ENCODE assay signal across 9 mouse cellular contexts in genomic region chrX:134296301-134296700, GRCm38 (mm10). TPM values are rescaled to one million over a fixed set of nuclear protein-coding genes. Genes with fewer than 3 reads are reported as not detected.
DNase-seq lines count a peak whose midpoint lies in the region; ATAC-seq and TF ChIP-seq lines count a peak whose summit lies in the region.
"Had no signal": no experiment of that assay in that cellular context is flagged by ENCODE, and none has a peak within 500 bp of the region (broad histone marks: within the 10 kb centered on the region; RNA-seq: fewer than 3 reads in every experiment).

No protein-coding gene starts in this region.

- WGBS in forebrain, embryonic 14.5 days, result 47% methylated on average over 9 of the region's 9 CpGs
- 40% methylated on average over 9 of the region's 9 CpGs for WGBS in intestine, postnatal 0 days
- WGBS in liver, embryonic 15.5 days (ENCODE audit: insufficient replicate concordance), result 23% methylated on average over 9 of the region's 9 CpGs

- no peaks in the 10 kb centered on the region for H3K9me3 ChIP-seq in forebrain, embryonic 14.5 days (replicated peaks; ENCODE audit: control insufficient read depth, low read length)
- no peaks in the 10 kb centered on the region for H3K9me3 ChIP-seq in intestine, postnatal 0 days (ENCODE audit: control insufficient read depth)
- no peaks in the 10 kb centered on the region for H3K9me3 ChIP-seq in liver, embryonic 15.5 days (replicated peaks)
- H3K9me3 ChIP-seq: G1E had no signal

- peak overlapping the region; percentile 48 for H3K4me3 ChIP-seq in forebrain, embryonic 14.5 days (ENCODE audit: low read depth, low read length)
- H3K4me3 ChIP-seq in intestine, postnatal 0 days (ENCODE audit: low read depth, low read length), result peak overlapping the region; percentile 9; the same call in 1 of the 2 replicates
- H3K4me3 ChIP-seq in liver, embryonic 15.5 days (replicated peaks), result 0 out of 2 replicates have a peak overlapping the region, but pooled peaks have one; percentile 20

- peak; percentile 72 for ATAC-seq in cerebellum, adult (ENCODE audit: insufficient number of reproducible peaks, low FRiP score, low TSS enrichment)
- ATAC-seq in forebrain, embryonic 14.5 days, result peak; percentile 16; the same call in 1 of the 2 replicates
- ATAC-seq in intestine, postnatal 0 days, result no peak
- no peak for ATAC-seq in liver, embryonic 15.5 days (ENCODE audit: insufficient read depth)

- H3K27me3 ChIP-seq in forebrain, embryonic 14.5 days (replicated peaks; ENCODE audit: control insufficient read depth, insufficient read depth, low read length), result no peaks in the 10 kb centered on the region
- H3K27me3 ChIP-seq in intestine, postnatal 0 days (replicated peaks; ENCODE audit: control insufficient read depth, insufficient read depth, low read length), result no peaks in the 10 kb centered on the region
- peaks cover 58% of the 10 kb centered on the region for H3K27me3 ChIP-seq in liver, embryonic 15.5 days

- peak overlapping the region; percentile 74 for H3K9ac ChIP-seq in forebrain, embryonic 14.5 days (ENCODE audit: low read length)
- no peak overlapping the region for H3K9ac ChIP-seq in intestine, postnatal 0 days (ENCODE audit: low read depth, low read length)
- H3K9ac ChIP-seq in liver, embryonic 15.5 days, result no peak overlapping the region

- no peaks in the 10 kb centered on the region for H3K36me3 ChIP-seq in forebrain, embryonic 14.5 days (ENCODE audit: control insufficient read depth, insufficient read depth, low read length)
- H3K36me3 ChIP-seq in intestine, postnatal 0 days (ENCODE audit: control insufficient read depth, insufficient read depth), result no peaks in the 10 kb centered on the region
- H3K36me3 ChIP-seq in liver, embryonic 15.5 days (replicated peaks), result no peaks in the 10 kb centered on the region
- H3K36me3 ChIP-seq: G1E had no signal

- 0 out of 2 replicates have a peak, but pooled peaks cover 3% of the 10 kb centered on the region for H3K4me1 ChIP-seq in forebrain, embryonic 14.5 days (ENCODE audit: control insufficient read depth, insufficient read depth, low read length)
- H3K4me1 ChIP-seq in intestine, postnatal 0 days (replicated peaks; ENCODE audit: control insufficient read depth, insufficient read depth, low read length), result no peaks in the 10 kb centered on the region
- 0 out of 2 replicates have a peak, but pooled peaks cover 2% of the 10 kb centered on the region for H3K4me1 ChIP-seq in liver, embryonic 15.5 days (replicated peaks)

- TF ChIP-seq CTCF in intestine, postnatal 0 days (IDR thresholded peaks at IDR 0.05; ENCODE audit: low read depth), result no peak

- peak overlapping the region; percentile 52 for H3K4me2 ChIP-seq in forebrain, embryonic 14.5 days (ENCODE audit: low read length)
- H3K4me2 ChIP-seq in intestine, postnatal 0 days (replicated peaks; ENCODE audit: low read depth), result peak overlapping the region; percentile 57
- peak overlapping the region; percentile 10; the same call in 1 of the 2 replicates for H3K4me2 ChIP-seq in liver, embryonic 15.5 days

- peak; percentile 9 for DNase-seq in layer of hippocampus, adult 11-12 months (ENCODE audit: low spot score)
- no peak for DNase-seq in layer of hippocampus, adult 9-11 months
- peak; percentile 36 for DNase-seq in forebrain, embryonic 14.5 days (ENCODE audit: low spot score)
- peak; percentile 28 for DNase-seq in retina, postnatal 1 day
- no peak for DNase-seq in yolk sac, embryonic 10.5 days (ENCODE audit: low spot score)

- H3K27ac ChIP-seq in forebrain, embryonic 14.5 days (ENCODE audit: low read depth, low read length), result peak overlapping the region; percentile 66
- H3K27ac ChIP-seq in intestine, postnatal 0 days (ENCODE audit: low read depth, low read length), result no peak overlapping the region
- no peak overlapping the region for H3K27ac ChIP-seq in liver, embryonic 15.5 days (replicated peaks)

RNA-seq across cellular contexts. Expression of gene Tmem35a, which starts 1.3 kb away (rescaled TPM):
- 78.0 and 95.9 TPM in 2 replicates for polyA plus RNA-seq in forebrain, embryonic 14.5 days (2014; fragmentation: Nextera tagmentation; extraction: Ambion mirVana)
- polyA plus RNA-seq in intestine, postnatal 0 days (2015; fragmentation: Nextera tagmentation; extraction: Ambion mirVana), result 1.9 TPM in 2 replicates
- polyA plus RNA-seq in liver, embryonic 15.5 days (2015; fragmentation: Nextera tagmentation; extraction: Ambion mirVana), result 0.62 and 0.85 TPM in 2 replicates
- polyA plus RNA-seq: G1E had no signal

RNA-seq across cellular contexts. Expression of gene Cenpi, which starts 11.6 kb away (rescaled TPM):
- polyA plus RNA-seq in forebrain, embryonic 14.5 days (2014; fragmentation: Nextera tagmentation; extraction: Ambion mirVana), result 17.4 and 18.9 TPM in 2 replicates
- 5.7 and 7.2 TPM in 2 replicates for polyA plus RNA-seq in intestine, postnatal 0 days (2015; fragmentation: Nextera tagmentation; extraction: Ambion mirVana)
- polyA plus RNA-seq in liver, embryonic 15.5 days (2015; fragmentation: Nextera tagmentation; extraction: Ambion mirVana), result 17.9 and 23.8 TPM in 2 replicates

RNA-seq across cellular contexts. Expression of gene Trmt2b, which starts 19.5 kb away (rescaled TPM):
- 8.7 and 9.3 TPM in 2 replicates for polyA plus RNA-seq in forebrain, embryonic 14.5 days (2014; fragmentation: Nextera tagmentation; extraction: Ambion mirVana)
- 13.0 and 14.2 TPM in 2 replicates for polyA plus RNA-seq in intestine, postnatal 0 days (2015; fragmentation: Nextera tagmentation; extraction: Ambion mirVana)
- polyA plus RNA-seq in liver, embryonic 15.5 days (2015; fragmentation: Nextera tagmentation; extraction: Ambion mirVana), result 8.2 and 8.9 TPM in 2 replicates

Comparison
In these comparisons a context has a peak if more than half of its experiments do, and no peak if none do; other contexts are left out.
1. DNase-seq: peak in layer of hippocampus, adult 11-12 months (single experiment), forebrain, embryonic 14.5 days (single experiment) and retina, postnatal 1 day (single experiment); none in layer of hippocampus, adult 9-11 months (single experiment) and yolk sac, embryonic 10.5 days (single experiment).
2. ATAC-seq: peak in cerebellum, adult (single experiment) and forebrain, embryonic 14.5 days (single experiment); none in intestine, postnatal 0 days (single experiment) and liver, embryonic 15.5 days (single experiment).
3. RNA of gene Tmem35a, which starts 1.3 kb away (polyA plus RNA-seq): 78.0 to 95.9 TPM in forebrain, embryonic 14.5 days; 1.9 TPM in intestine, postnatal 0 days and 0.62 to 0.85 TPM in liver, embryonic 15.5 days; every median in the first group is over 10 times any median in the second.
4. Peak in every context shown above with its lines, with median percentiles within 50 percentile points of each other: H3K4me2 ChIP-seq and H3K4me3 ChIP-seq.